Mouse (Mus musculus): ENCODE data around the gene Yjefn3.
A peak's percentile ranks its signal among the peaks of the same experiment; 100 is the strongest.
"Not testable (repeated sequence)": the region's sequence is repeated elsewhere in the genome, so short reads cannot be mapped to it uniquely, and the experiment has no call there.

Yjefn3 gene

DNA sequence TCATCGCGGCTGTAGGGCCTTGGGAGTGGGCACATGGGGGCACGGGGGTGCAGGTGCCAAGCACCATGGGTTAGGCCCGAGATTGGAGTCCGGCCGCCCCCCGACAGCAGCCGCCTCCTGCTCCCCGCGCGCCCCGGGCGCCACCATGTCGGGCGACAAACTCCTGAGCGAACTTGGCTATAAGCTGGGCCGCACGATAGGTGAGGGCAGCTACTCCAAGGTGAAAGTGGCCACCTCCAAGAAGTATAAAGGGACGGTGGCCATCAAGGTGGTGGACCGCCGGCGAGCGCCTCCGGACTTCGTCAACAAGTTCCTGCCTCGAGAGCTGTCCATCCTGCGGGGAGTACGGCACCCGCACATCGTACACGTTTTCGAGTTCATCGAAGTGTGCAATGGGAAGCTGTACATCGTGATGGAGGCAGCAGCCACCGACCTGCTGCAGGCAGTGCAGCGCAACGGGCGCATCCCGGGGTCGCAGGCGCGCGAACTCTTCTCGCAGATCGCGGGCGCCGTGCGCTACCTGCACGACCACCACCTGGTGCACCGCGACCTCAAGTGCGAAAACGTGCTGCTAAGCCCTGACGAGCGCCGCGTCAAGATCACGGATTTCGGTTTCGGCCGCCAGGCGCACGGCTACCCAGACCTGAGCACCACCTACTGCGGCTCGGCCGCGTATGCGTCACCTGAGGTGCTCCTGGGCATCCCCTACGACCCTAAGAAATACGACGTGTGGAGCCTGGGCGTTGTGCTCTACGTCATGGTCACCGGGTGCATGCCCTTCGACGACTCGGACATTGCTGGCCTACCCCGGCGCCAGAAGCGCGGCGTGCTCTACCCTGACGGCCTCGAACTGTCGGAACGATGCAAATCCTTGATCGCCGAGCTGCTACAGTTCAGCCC is at the start of gene Yjefn3, which contains the start of the genes Tssk6 and Ndufa13:
TSS of gene Yjefn3 (minus strand) at position 550 of the 900 bp plus-strand sequence.
TSS of gene Tssk6 (plus strand) at position 22 of the 900 bp plus-strand sequence.
TSS of gene Ndufa13 (minus strand) at position 396 of the 900 bp plus-strand sequence.
- peak in 1 of 2 experiments; percentile 51 for DNase-seq

DNA sequence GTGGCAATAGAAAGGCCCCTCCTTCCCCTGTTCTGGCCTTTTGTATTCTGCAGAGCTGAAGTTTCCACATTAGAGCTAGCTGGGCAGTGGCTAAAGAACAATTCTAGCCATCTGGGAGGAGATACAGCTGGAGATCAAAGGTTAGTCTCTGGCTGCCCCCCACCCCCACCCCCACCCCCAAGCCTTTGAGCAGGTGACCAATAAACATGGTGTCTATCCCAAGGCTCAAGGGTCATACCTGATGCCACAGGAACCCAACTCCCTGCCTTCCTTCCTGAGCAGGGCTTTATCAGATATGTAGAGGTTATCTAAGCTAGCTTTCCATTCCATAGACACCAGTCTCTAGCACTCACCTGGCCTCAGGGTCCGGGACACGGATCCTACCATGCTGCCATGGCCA is 47.8 kb upstream of the Yjefn3 start:
- DNase-seq = no peak

GRCm38 (mm10) chr8:69942495-69942894 is 40.0 kb upstream of the Yjefn3 start:
- not testable (repeated sequence) for DNase-seq

DNA sequence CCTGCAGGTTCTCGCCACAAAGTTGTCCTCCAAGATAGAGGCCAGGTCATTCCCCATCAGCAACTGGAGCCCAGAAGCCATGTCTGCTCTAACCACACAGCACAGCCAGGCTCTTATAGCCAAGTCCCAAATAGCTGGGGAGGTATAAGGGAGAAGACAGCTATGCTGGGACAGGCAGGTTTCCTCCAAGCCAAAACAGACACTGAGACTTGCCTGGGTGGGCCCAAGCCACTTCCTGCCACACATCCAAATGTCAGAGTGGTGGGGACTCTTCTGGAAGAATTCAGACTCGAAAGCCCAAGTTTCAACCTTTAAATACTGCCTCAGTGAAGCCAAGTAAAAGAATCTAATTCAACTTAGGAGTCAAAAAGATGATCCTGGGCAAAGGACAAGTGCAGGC is 37.9 kb upstream of the Yjefn3 start:
- DNase-seq = no peak

- no peak for DNase-seq
Measured at GRCm38 (mm10) chr8:69939633-69940032, 37.1 kb upstream of the Yjefn3 start.

GRCm38 (mm10) chr8:69938245-69938982 is 35.9 kb upstream of the Yjefn3 start:
- no peak for DNase-seq

GRCm38 (mm10) chr8:69937466-69937865 is 35.0 kb upstream of the Yjefn3 start:
- DNase-seq = no peak

DNA sequence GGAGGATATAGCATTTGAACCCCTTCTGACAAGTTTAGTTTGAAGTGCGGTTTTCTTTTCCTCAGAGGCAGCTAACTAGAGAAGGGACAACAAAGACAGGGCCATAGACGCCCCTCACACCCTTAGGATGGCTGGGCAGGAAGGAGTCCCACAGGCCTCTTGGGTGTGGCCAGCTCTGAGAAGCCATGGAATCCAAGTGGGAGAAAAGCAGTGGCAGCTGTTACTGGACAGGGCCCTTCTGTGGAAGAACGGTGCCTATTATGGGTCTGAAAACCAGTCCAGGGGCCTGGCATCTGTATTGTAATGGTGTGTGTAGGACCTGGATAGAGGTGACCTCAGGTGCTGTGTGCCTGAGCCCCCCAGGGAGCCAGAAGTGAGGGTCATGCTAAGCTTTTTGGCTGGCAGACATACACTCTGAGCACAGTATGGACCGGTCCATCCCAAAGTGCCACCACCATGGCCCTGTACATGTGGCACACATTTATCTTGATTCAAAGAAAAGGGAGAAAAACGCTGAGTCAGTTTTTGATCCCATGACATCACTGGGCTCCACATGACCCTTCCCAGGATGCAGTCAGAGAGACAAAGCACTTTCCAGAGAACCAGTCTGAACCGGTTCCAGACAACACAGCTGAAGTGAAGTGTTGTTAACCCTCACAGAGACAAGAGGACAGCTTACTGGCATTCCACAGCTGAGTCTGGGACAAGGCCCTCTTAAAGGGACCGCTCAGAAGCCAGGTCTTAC is 33.7 kb upstream of the Yjefn3 start:
- no peak for DNase-seq

DNA sequence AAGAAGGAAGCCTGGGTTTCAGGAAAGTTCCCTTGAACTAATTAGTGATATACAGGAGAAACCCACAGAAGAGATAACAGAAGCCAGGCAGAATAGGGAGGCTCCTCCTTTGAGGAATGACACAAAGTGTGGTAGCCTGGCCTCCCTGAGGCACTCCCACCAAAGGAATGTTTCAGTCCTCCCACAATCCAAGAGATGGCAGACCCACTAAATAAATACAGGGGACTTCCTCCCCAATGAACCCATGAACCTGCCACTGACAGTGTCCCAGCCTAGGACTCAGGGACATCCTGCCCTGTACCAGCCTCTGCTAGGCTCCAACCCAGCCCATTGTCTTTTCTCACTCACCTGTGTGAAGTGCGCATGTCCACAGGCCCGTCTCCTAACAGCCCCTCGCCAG is 32.9 kb upstream of the Yjefn3 start:
- no peak for DNase-seq

- no peak for DNase-seq
Measured at GRCm38 (mm10) chr8:69934582-69934981, 32.1 kb upstream of the Yjefn3 start.

DNA sequence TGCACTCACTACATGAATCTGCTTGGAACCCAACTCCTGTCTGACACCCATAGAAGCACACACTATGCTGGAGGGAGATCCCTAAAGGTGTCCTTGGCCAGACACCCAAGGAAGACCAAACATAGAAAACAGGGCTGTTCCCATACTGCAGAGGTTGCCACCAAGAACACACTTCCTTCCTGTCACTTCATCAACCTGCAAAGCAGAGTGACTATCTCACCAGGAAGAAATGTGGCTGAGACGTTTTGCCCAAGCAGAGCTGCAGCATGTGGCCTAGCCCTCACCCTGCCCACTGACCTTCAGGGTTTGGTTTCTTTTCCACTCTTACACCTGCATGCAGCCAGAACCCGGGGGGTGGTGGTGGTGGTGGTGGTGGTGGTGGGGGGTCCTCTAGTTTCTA is 31.3 kb upstream of the Yjefn3 start:
- no peak for DNase-seq

GRCm38 (mm10) chr8:69926901-69927300 is 24.4 kb upstream of the Yjefn3 start:
- no peak for DNase-seq

- no peak for DNase-seq
Measured at GRCm38 (mm10) chr8:69923986-69924385, 21.5 kb upstream of the Yjefn3 start.

DNA sequence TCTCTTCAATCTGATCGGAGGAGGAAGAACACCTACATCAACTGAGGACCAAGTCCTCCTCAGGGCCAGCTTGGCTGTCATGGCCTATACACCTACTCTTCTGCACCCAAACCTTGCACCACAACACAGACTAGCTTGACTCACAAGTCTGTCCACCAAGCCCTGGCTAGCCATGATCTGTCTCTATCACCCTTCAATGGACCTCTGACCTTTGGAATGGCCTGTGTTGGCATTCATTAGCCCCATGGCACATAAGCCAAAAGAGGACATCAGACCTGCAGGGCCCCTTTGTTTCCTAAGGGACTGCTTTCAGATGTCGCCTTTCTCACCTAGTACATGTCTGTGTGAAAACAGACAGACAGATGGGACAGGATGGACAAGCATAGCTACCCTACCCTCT is 18.6 kb upstream of the Yjefn3 start:
- no peak for DNase-seq

- DNase-seq = peak; percentile 68 to 72
Measured at GRCm38 (mm10) chr8:69919876-69920662, 17.6 kb upstream of the Yjefn3 start.

- peak; percentile 21 to 67 for DNase-seq
Measured at GRCm38 (mm10) chr8:69919010-69919409, 16.5 kb upstream of the Yjefn3 start.

DNA sequence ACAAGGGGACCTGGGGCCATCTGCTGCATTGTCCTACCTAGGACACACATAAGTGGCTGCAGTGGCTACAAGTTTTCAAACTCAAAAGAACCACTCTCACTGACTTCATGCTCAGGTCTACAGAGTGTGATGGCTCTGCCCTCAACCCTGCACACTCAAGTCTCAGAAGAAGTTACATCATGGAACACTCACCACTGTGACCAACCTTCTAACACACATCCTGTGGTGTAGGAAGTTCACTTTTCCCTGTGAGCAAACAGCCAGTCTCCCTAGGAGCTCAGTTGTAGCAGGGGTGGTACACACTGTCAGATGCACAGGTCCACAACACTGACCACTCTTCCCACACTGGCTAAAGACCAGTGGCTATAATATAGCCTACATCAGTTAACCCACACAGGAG is 16.0 kb upstream of the Yjefn3 start:
- no peak for DNase-seq

GRCm38 (mm10) chr8:69915748-69916147 is 13.2 kb upstream of the Yjefn3 start:
- no peak for DNase-seq

DNA sequence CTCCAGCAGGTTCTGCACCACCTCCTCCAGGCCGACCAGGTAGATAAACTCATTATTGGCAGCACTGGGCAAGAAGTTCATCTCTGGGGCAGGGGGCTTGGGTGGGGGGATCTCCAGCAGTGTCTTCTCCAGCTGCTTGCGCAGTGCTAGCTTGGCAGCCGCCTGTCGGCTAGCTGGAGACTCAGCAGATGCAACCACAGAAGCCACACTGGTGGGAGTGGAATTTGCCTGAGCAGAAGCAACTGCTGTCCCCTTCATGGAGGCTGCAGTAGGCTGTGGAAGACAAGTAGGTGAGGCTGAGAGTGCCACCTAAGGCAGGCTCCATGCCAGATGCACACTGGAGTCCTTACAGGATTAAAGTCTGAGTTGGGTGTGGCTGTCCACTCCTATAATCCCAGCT is 12.0 kb upstream of the Yjefn3 start:
- DNase-seq = no peak

DNA sequence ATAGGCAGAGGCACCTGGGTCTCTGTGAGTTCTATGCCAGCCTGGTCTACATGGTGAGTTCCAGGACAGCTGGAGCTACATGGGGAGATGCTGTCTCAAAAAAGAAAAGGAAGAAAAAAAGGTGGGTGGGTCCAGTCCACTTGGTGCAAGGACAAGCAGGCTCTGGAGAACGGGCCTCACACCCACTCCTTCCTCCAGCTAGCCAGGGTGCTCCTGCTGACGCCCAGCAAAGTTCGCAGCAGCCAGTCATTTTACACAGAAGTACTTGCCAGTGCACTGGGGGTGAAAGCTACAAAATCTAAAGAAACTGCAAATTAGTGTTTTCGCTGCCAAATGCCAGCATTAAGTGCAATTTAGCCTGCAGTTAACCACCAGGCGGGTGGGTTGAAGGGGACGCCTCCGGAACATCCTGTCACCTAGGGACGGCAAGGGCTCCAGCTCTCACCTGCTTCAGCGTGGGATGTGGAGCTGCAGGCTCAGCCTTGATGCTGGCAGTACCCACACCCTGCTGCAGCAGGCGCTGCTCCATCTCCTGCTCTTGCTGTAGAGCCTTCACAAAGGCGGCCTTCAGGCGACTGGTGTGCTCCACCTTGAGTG is 10.1 kb upstream of the Yjefn3 start:
- DNase-seq = no peak

- DNase-seq = no peak
Measured at GRCm38 (mm10) chr8:69911917-69912316, 9.4 kb upstream of the Yjefn3 start.

DNA sequence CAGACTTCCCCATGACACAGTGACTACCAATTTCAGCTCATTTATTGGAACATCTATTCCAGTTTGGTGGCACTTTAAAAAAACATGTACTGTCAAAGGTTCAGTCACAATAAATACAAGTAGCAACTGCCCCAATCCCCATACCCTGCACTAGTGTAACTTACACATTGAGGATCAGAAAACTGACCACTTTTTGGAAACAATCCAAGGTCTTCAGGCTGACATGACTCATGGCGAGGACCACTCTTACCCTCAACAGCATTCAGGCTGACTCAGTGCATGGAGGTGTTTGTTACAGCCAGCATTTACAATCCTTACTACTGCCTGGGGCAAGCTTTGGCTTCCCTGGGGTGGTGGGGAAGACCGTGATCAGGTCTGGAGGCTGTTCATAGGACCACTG is 4.6 kb upstream of the Yjefn3 start:
- DNase-seq = no peak

Data from spleen, adult 18-20 months (tissue).